Mouse (Mus musculus) brain, embryonic 14.5 days (tissue): Measurements from ENCODE around the gene Prl2c3. TPM values are rescaled to one million over a fixed set of nuclear protein-coding genes. Genes with fewer than 3 reads are reported as not detected.
"Not testable (repeated sequence)": the region's sequence is repeated elsewhere in the genome, so short reads cannot be mapped to it uniquely, and the experiment has no call there.

Source experiments
- DNase-seq: peaks from one replicate; pipeline ENCODE4 v3.0.0-alpha.2; 2011; ENCODE audit warnings: low read depth
- CTCF ChIP-seq: fragments of 200-500 bp; IDR thresholded peaks from 2 replicates; pipeline ENCODE4 v1.5.1; 2012; ENCODE audit warnings: inconsistent platforms, mild to moderate bottlenecking, moderate library complexity, borderline replicate concordance; ENCODE audit not compliant: insufficient read depth, insufficient read length; ENCODE audit errors: extremely low read depth
- POLR2A ChIP-seq: fragments of 200-500 bp; IDR thresholded peaks from 2 replicates; pipeline ENCODE4 v1.6.1; 2012; ENCODE audit warnings: mild to moderate bottlenecking, inconsistent platforms, borderline replicate concordance; ENCODE audit not compliant: poor library complexity, insufficient read depth, insufficient read length, severe bottlenecking; ENCODE audit errors: extremely low read depth
- polyA plus RNA-seq: library from polyadenylated mRNA; depleted of rRNA; stranded (reverse); fragments of >200 nt; gene quantifications from 2 replicates; pipeline ENCODE4 v1.2.3, GENCODE M21; 2012; rRNA removed

Gene Prl2c3
- polyA plus RNA-seq: 0.36 and 0.90 TPM in 2 replicates

DNA sequence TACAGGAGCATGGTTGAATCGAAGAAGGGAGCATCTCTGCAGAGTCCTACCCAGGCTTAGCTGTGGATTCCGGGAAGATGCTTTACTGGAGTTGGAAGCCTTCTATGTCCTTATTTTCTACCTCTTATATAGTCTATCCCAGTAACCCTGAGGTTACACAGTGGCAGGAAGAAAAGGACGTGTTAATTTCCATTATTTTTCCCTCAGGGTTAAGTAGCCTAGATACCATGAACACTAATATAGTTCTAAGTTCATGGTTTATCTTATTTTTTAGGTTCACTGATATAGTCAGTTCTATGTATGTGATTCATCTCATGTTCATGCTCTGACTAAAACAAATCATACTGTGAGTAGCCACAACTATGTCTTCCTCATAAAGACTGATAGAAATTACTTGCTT is at the start of gene Prl2c3:
Gene Prl2c3 (minus strand): TSS at position 101 of the 400 bp plus-strand sequence.
- not testable (repeated sequence) for DNase-seq

- not testable (repeated sequence) for DNase-seq
Observed at GRCm38 (mm10) chr13:12848254-12848653, 48.4 kb upstream of the Prl2c3 start.

DNA sequence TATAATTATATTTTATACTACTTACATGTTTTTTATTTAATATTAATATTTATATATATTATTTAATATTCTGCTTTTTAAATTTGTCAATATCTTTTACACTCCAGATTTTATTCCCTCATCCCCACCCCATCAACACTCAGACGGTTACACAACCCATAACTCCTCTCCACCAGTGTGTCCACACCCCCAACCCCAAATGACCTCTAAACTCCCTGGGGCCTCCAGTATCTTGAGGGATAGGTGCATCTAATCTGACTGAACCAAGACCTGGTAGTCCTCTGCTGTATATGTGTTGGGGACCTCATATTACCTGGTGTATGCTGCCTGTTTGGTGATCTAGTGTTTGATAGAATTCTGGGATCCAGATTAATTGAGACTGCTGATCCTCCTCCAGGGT is 44.8 kb upstream of the Prl2c3 start:
- not testable (repeated sequence) for DNase-seq

DNA sequence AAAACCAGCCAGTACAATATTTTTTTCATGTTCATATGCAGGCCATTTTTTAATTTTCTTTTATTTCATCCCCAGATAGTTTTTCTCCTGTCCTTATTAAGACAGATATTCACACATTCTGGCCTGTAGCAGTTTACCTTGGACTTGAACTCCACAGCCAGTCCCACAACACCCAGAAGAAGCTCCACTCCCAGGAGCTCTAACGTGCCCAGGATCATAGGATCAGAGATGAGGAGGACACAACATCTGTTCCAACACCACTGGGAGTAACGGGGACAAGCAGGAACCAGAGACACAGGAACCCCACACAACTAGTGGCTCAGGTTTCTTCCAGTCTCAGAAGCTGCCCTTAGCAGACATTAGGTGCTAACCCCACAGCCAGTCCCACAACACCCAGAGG is 37.7 kb upstream of the Prl2c3 start:
- DNase-seq: not testable (repeated sequence)

DNA sequence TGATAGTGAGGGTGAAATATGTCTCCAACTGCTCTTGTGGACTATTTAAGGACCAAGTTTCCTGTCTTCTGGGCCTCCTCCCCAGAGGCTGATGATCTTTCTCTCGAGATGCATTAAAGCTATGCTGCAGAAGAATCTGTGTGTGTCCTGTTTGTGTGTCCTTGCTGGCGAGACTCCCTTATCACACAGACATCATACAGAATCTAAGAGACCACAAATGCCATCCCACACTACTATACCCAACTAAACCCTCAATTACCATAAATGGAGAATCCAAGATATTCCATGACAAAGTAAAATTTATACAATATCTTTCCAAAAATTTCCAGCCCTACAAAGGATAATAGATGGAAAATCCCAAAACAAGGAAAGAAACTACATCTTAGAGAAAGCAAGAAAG is 31.9 kb upstream of the Prl2c3 start:
- no peak for TF ChIP-seq POLR2A
- no peak for TF ChIP-seq CTCF
- no peak for DNase-seq

GRCm38 (mm10) chr13:12829031-12829430 is 29.2 kb upstream of the Prl2c3 start:
- TF ChIP-seq POLR2A (no peak), CTCF (no peak)
- no peak for DNase-seq

DNA sequence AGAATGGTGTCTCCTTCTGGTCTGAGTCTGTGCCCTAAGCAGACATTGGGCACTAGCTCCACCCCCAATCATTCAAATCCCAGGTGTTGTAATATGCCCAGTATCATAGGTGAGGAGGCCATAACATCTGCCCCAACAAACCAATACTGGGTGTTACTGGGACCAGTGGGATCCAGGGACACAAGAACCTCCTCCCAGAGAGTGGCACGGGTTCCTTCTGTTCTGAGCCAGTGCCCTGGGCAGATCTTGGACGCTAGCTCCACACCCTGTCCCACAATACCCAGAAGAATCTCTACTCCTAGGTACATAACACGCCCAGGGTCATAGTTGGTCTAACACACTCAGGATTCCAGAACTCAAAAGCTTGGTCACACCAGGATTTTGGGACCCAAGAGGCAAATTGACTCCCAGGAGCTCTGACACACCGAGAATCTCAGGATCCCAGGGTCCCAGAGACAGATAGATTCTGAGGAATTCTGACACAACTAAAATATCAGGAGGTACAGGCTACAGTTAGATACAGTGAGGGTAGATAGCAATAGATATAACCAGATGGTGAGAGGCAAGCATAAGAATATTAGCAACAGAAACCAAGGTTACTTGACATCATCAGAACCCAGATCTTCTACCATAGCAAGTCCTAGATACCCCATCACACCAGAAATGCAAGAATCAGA is 24.8 kb upstream of the Prl2c3 start:
- not testable (repeated sequence) for DNase-seq

GRCm38 (mm10) chr13:12813734-12814424 is 14.0 kb upstream of the Prl2c3 start:
- DNase-seq: not testable (repeated sequence)

DNA sequence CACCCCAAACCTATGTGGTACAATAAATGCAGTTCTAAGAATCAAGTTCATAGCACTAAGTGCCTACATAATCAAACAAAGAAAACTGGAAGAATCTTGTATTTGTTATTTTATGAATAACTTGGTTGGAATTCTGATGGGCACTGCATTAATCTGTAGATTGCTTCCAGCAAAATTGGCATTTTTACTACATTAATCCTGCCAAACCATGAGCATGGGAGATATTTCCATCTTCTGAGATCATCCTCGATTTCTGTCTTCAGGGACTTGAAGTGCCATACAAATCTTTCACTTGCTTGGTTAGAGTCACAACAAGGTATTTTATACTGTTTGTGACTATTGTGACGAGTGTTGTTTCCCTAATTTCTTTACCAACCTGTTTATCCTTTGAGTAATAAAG is 9.7 kb upstream of the Prl2c3 start:
- no peak for DNase-seq
- no peak for TF ChIP-seq POLR2A
- no peak for TF ChIP-seq CTCF

GRCm38 (mm10) chr13:12808793-12809512 is 9.1 kb upstream of the Prl2c3 start:
- not testable (repeated sequence) for DNase-seq

GRCm38 (mm10) chr13:12806496-12806895 is 6.6 kb upstream of the Prl2c3 start:
- not testable (repeated sequence) for DNase-seq

DNA sequence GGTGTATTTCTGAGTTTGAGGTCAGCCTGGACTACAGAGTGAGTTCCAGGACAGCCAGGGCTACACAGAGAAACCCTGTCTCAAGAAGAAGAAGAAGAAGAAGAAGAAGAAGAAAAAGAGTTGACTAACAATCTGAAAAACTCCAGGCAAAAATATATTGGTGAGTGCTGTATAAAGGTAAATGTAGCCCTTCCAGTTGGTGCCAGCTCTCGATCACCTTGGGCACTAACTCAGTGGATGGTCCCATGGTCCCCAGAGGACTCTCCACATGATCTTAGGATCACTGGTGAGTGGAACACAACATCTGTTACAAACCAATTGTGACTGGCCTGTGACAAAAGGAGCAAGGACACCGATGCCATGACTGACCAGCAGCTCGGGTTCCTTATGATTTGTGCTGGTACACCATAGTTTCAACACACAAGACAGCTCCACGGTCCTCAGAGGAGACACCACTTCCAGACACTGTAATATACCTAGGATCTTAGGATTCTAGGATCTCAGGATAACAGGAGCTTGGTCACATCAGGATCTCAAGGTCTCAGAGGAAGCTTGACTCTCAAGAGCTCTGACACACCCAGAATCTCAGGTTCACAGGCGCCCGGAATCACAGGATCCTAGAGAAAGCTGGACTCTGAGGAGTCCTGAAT is 30.3 kb downstream of the Prl2c3 start:
- DNase-seq: not testable (repeated sequence)

Other genes with a start within 250 kb of the Prl2c3 start
- 6.1 and 7.4 TPM in 2 replicates for gene Ero1lb, start 234.2 kb downstream of the Prl2c3 start, polyA plus RNA-seq
- 0.18 and 0.52 TPM in 2 replicates for gene Prl2c2, start 205.3 kb upstream of the Prl2c3 start, polyA plus RNA-seq